Mouse (Mus musculus): ENCODE measurements around the gene Fam133b.

GRCm38 (mm10) chr5:3514901-3515311 is 28.7 kb upstream of the Fam133b start:
- no peak for TF ChIP-seq POLR2A (IDR thresholded peaks at IDR 0.05; ENCODE audit: insufficient read length, low read depth)
- TF ChIP-seq TCF12 (IDR thresholded peaks at IDR 0.05; ENCODE audit: insufficient read depth, poor library complexity, severe bottlenecking), result no peak
- no peak for TF ChIP-seq POLR2AphosphoS2 (IDR thresholded peaks at IDR 0.05; ENCODE audit: insufficient read length, low read depth)
- TF ChIP-seq TCF3 (IDR thresholded peaks at IDR 0.05; ENCODE audit: insufficient read length, low read depth), result no peak
- TF ChIP-seq MAX (IDR thresholded peaks at IDR 0.05; ENCODE audit: low read depth), result no peak
- no peak for TF ChIP-seq E2F4 (IDR thresholded peaks at IDR 0.05; ENCODE audit: insufficient read depth)
- TF ChIP-seq MYOD1 (IDR thresholded peaks at IDR 0.05; ENCODE audit: control insufficient read depth in 1 of 3, insufficient read length in 2 of 3, low read depth in 2 of 3), result no peak
- no peak for TF ChIP-seq MYOG (IDR thresholded peaks at IDR 0.05; ENCODE audit: control insufficient read depth in 1 of 3, insufficient read depth in 1 of 3, insufficient read length in 2 of 3, low read depth in 2 of 3)
- no peak for TF ChIP-seq USF1 (IDR thresholded peaks at IDR 0.05; ENCODE audit: low read depth)
- no peak for TF ChIP-seq CEBPB (IDR thresholded peaks at IDR 0.05; ENCODE audit: insufficient read depth, poor library complexity, severe bottlenecking)
- TF ChIP-seq REST (IDR thresholded peaks at IDR 0.05; ENCODE audit: insufficient read depth, insufficient read length), result no peak
- TF ChIP-seq SRF (IDR thresholded peaks at IDR 0.05; ENCODE audit: control insufficient read depth, insufficient read length, low read depth), result no peak

Data from myocyte (in vitro differentiated cells).